Mouse (Mus musculus): ENCODE measurements at regions not wholly inside any gene's neighbourhood (a gene's known extent, or its start where the extent isn't known, plus 50 kb on each side); places are given as distances from the start of the nearest gene placed in this dataset.

DNA sequence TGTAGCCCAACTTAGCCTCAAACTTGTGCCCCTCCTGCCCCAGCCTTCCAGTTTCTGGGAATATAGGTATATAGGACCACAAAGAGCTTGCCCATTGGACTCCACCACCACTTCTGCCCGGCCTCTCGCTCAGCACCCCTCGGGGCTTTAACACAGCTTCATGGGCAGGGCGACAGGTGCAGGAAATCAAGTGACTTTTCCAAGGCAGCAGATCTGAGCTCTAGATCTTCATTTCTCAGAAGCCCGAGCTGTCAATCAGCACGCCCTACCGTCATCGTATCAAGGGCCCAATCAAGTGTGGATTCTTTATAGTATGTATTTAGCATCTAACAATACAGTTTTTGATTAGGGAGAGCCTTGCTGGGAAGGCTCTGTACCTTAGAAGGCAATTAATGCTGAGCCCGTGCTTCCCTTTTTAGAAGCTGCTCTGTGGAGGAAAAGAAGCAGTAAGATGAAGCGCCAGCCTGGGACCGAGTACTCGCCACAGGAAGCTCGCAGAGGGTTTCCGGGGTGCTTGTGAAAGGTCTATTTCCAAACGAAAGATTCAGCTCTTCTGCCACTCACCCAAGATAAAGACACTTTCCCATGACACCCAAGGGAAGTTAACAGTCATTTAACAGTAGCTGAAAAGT, 56.9 kb upstream of the E2f3 start:
- H3K4me3 ChIP-seq: no peak overlapping the region
- no peaks in the 10 kb centered on the region for H3K79me2 ChIP-seq (ENCODE audit: control insufficient read depth, insufficient read depth)
- H3K4me2 ChIP-seq (ENCODE audit: low read depth): no peak overlapping the region
- H3K27me3 ChIP-seq (ENCODE audit: control insufficient read depth, insufficient read depth, insufficient read length): no peaks in the 10 kb centered on the region
- TF ChIP-seq MAX (IDR thresholded peaks at IDR 0.05; ENCODE audit: low read depth): no peak
- no peak for TF ChIP-seq E2F4 (IDR thresholded peaks at IDR 0.05; ENCODE audit: insufficient read depth)
- peak in 2 of 3 experiments; percentile 17 to 64 for TF ChIP-seq MYOG (IDR thresholded peaks at IDR 0.05; ENCODE audit: control insufficient read depth in 1 of 3, insufficient read depth in 1 of 3, insufficient read length in 2 of 3, low read depth in 2 of 3)
- no peak for TF ChIP-seq USF1 (IDR thresholded peaks at IDR 0.05; ENCODE audit: low read depth)
- TF ChIP-seq REST (IDR thresholded peaks at IDR 0.05; ENCODE audit: insufficient read depth, insufficient read length): no peak
- peak in 2 of 3 experiments; percentile 57 to 65 for TF ChIP-seq MYOD1 (IDR thresholded peaks at IDR 0.05; ENCODE audit: control insufficient read depth in 1 of 3, insufficient read length in 2 of 3, low read depth in 2 of 3)
- TF ChIP-seq CEBPB (IDR thresholded peaks at IDR 0.05; ENCODE audit: insufficient read depth, poor library complexity, severe bottlenecking): no peak
- no peak overlapping the region for H3ac ChIP-seq (ENCODE audit: control insufficient read depth, insufficient read length)
- no peaks in the 10 kb centered on the region for H3K36me3 ChIP-seq (ENCODE audit: control insufficient read depth, insufficient read depth)

DNA sequence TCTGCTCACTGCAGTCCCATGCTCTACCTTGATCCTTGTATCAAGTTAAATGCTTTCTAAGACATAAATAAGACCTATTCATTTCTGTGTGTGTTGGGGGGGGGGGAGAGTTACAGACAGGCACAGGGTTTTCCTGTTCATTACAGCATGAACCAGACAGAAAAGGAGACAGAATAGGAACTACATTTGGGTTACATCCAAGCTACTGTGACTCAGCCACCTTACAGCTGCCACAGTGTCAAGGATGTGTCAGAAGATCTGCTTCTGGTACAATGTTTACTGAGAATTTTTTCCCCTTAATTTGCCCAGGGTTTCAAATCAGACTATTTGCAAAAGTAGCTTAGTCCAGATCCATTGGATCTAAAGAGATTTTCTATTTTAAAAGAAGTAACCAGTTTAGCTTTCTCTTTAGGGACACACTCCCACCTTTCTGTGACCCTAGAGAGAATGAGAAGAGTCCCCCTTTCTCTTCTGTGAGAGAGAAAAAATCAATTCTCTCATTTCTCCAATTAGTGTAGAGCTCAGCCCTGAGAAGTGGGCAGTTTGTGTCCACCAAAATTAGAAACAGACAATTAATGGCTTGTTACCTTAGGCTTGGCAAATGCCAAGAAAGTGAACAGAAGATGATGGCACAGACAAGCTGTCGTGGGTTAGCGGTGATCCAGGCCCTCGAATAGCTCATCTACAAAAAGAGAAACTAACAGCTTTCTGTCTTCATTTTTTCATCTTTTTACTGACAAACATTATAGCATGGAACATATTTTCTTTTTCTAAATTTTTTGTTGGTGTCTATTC, 55.8 kb upstream of the E2f3 start:
- Histone ChIP-seq H3K4me2 (ENCODE audit: low read depth) (peak overlapping the region; percentile 57), H3ac (ENCODE audit: control insufficient read depth, insufficient read length) (no peak overlapping the region), H3K36me3 (ENCODE audit: control insufficient read depth, insufficient read depth) (no peaks in the 10 kb centered on the region), H3K27me3 (ENCODE audit: control insufficient read depth, insufficient read depth, insufficient read length) (no peaks in the 10 kb centered on the region), H3K4me3 (no peak overlapping the region), H3K79me2 (ENCODE audit: control insufficient read depth, insufficient read depth) (no peaks in the 10 kb centered on the region)
- no peak for TF ChIP-seq TCF3 (IDR thresholded peaks at IDR 0.05; ENCODE audit: insufficient read length, low read depth)
- peak; percentile 76 to 86 (median 81) for TF ChIP-seq MYOD1 (IDR thresholded peaks at IDR 0.05; ENCODE audit: control insufficient read depth in 1 of 3, insufficient read length in 2 of 3, low read depth in 2 of 3)
- no peak for TF ChIP-seq SRF (IDR thresholded peaks at IDR 0.05; ENCODE audit: control insufficient read depth, insufficient read length, low read depth)
- TF ChIP-seq TCF12 (IDR thresholded peaks at IDR 0.05; ENCODE audit: insufficient read depth, poor library complexity, severe bottlenecking): peak; percentile 12
- TF ChIP-seq POLR2AphosphoS2 (IDR thresholded peaks at IDR 0.05; ENCODE audit: insufficient read length, low read depth): no peak
- no peak for TF ChIP-seq POLR2A (IDR thresholded peaks at IDR 0.05; ENCODE audit: insufficient read length, low read depth)
- TF ChIP-seq REST (IDR thresholded peaks at IDR 0.05; ENCODE audit: insufficient read depth, insufficient read length): no peak
- peak in 1 of 3 experiments; percentile 80 for TF ChIP-seq MYOG (IDR thresholded peaks at IDR 0.05; ENCODE audit: control insufficient read depth in 1 of 3, insufficient read depth in 1 of 3, insufficient read length in 2 of 3, low read depth in 2 of 3)
- TF ChIP-seq E2F4 (IDR thresholded peaks at IDR 0.05; ENCODE audit: insufficient read depth): no peak

DNA sequence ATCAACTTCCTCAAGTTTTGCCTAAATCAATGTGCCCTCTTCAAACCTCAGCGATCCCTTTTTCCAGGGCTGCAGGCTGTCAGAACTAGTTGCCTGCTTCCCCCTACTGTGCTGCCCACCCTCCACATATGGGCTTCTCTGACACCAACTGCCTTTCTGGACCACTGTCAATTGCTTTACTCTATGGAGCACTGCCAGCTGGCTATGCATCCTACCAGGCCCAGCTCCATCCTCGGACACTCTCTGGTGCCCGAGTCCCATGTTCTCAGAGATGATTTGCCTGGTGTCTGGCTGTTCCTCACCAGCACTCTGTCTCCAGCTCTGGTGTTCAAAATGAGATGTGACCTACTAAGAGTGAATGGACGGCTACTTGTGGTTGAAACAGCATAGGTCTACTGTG, 54.4 kb upstream of the E2f3 start:
- Histone ChIP-seq H3K79me2 (ENCODE audit: control insufficient read depth, insufficient read depth) (no peaks in the 10 kb centered on the region), H3K4me2 (ENCODE audit: low read depth) (no peak overlapping the region), H3K36me3 (ENCODE audit: control insufficient read depth, insufficient read depth) (no peaks in the 10 kb centered on the region), H3ac (ENCODE audit: control insufficient read depth, insufficient read length) (no peak overlapping the region), H3K27me3 (ENCODE audit: control insufficient read depth, insufficient read depth, insufficient read length) (no peaks in the 10 kb centered on the region), H3K4me3 (no peak overlapping the region)
- TF ChIP-seq POLR2A (IDR thresholded peaks at IDR 0.05; ENCODE audit: insufficient read length, low read depth): no peak
- no peak for TF ChIP-seq USF1 (IDR thresholded peaks at IDR 0.05; ENCODE audit: low read depth)
- no peak for TF ChIP-seq TCF12 (IDR thresholded peaks at IDR 0.05; ENCODE audit: insufficient read depth, poor library complexity, severe bottlenecking)
- no peak for TF ChIP-seq TCF3 (IDR thresholded peaks at IDR 0.05; ENCODE audit: insufficient read length, low read depth)
- TF ChIP-seq CEBPB (IDR thresholded peaks at IDR 0.05; ENCODE audit: insufficient read depth, poor library complexity, severe bottlenecking): no peak
- no peak for TF ChIP-seq MYOD1 (IDR thresholded peaks at IDR 0.05; ENCODE audit: control insufficient read depth in 1 of 3, insufficient read length in 2 of 3, low read depth in 2 of 3)
- TF ChIP-seq MAX (IDR thresholded peaks at IDR 0.05; ENCODE audit: low read depth): no peak
- TF ChIP-seq SRF (IDR thresholded peaks at IDR 0.05; ENCODE audit: control insufficient read depth, insufficient read length, low read depth): no peak
- TF ChIP-seq POLR2AphosphoS2 (IDR thresholded peaks at IDR 0.05; ENCODE audit: insufficient read length, low read depth): no peak

DNA sequence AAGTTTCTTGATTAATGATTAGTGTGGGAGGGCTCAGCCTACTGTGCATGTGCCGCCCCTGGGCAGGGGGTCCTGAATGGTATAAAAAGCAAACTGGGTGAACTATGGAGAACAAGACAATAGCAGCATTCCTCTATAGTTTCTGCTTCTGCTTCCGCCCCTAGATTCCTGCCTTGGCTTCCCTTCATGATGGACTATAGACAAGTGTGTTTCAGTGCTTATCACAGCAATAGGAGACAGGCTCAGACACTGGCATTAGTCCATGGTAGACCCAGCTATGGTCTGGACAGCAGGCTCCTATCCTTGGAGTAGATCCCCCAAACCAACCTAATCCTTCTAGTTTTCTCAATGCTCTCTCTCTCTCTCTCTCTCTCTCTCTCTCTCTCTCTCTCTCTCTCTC, 53.9 kb upstream of the E2f3 start:
- Histone ChIP-seq H3K4me3 (no peak overlapping the region), H3K4me2 (ENCODE audit: low read depth) (no peak overlapping the region), H3ac (ENCODE audit: control insufficient read depth, insufficient read length) (no peak overlapping the region), H3K36me3 (ENCODE audit: control insufficient read depth, insufficient read depth) (no peaks in the 10 kb centered on the region), H3K79me2 (ENCODE audit: control insufficient read depth, insufficient read depth) (no peaks in the 10 kb centered on the region), H3K27me3 (ENCODE audit: control insufficient read depth, insufficient read depth, insufficient read length) (no peaks in the 10 kb centered on the region)
- TF ChIP-seq POLR2AphosphoS2 (IDR thresholded peaks at IDR 0.05; ENCODE audit: insufficient read length, low read depth) (no peak), TCF3 (IDR thresholded peaks at IDR 0.05; ENCODE audit: insufficient read length, low read depth) (no peak), E2F4 (IDR thresholded peaks at IDR 0.05; ENCODE audit: insufficient read depth) (no peak), POLR2A (IDR thresholded peaks at IDR 0.05; ENCODE audit: insufficient read length, low read depth) (no peak), MYOG (IDR thresholded peaks at IDR 0.05; ENCODE audit: control insufficient read depth in 1 of 3, insufficient read depth in 1 of 3, insufficient read length in 2 of 3, low read depth in 2 of 3) (no peak), REST (IDR thresholded peaks at IDR 0.05; ENCODE audit: insufficient read depth, insufficient read length) (no peak), MAX (IDR thresholded peaks at IDR 0.05; ENCODE audit: low read depth) (no peak), CEBPB (IDR thresholded peaks at IDR 0.05; ENCODE audit: insufficient read depth, poor library complexity, severe bottlenecking) (no peak), USF1 (IDR thresholded peaks at IDR 0.05; ENCODE audit: low read depth) (no peak), TCF12 (IDR thresholded peaks at IDR 0.05; ENCODE audit: insufficient read depth, poor library complexity, severe bottlenecking) (no peak), SRF (IDR thresholded peaks at IDR 0.05; ENCODE audit: control insufficient read depth, insufficient read length, low read depth) (no peak), MYOD1 (IDR thresholded peaks at IDR 0.05; ENCODE audit: control insufficient read depth in 1 of 3, insufficient read length in 2 of 3, low read depth in 2 of 3) (no peak)
